Mouse (Mus musculus): ENCODE data around the gene Cxcl17. TPM values are rescaled to one million over a fixed set of nuclear protein-coding genes. Genes with fewer than 3 reads are reported as not detected.

The Cxcl17 gene
- polyA plus RNA-seq, 1 experiment from 2014 or later: 0.18 TPM

- Histone ChIP-seq H3K4me1 (ENCODE audit: control insufficient read depth, insufficient read depth, low read length) (peaks cover 3% of the 10 kb centered on the region; the same call in 1 of the 2 replicates), H3K9me3 (ENCODE audit: control insufficient read depth, low read length) (no peaks in the 10 kb centered on the region), H3K27ac (ENCODE audit: low read length) (no peak overlapping the region), H3K4me2 (ENCODE audit: low read depth, low read length) (no peak overlapping the region), H3K4me3 (ENCODE audit: low read length) (no peak overlapping the region), H3K9ac (ENCODE audit: low read depth, low read length) (no peak overlapping the region), H3K36me3 (ENCODE audit: control insufficient read depth, insufficient read depth, low read length) (peaks cover 4% of the 10 kb centered on the region; the same call in 1 of the 2 replicates), H3K27me3 (replicated peaks; ENCODE audit: control insufficient read depth, insufficient read depth, low read length) (peaks cover 30% of the 10 kb centered on the region)
- no peak; the same call in 1 of the 2 replicates for ATAC-seq
- WGBS: 39% methylated on average over 13 of the region's 13 CpGs
Measured at GRCm38 (mm10) chr7:25365937-25366625, 46.6 kb downstream of the Cxcl17 start.

- Histone ChIP-seq H3K36me3 (ENCODE audit: control insufficient read depth, insufficient read depth, low read length) (peaks cover 4% of the 10 kb centered on the region; the same call in 1 of the 2 replicates), H3K4me3 (ENCODE audit: low read length) (no peak overlapping the region), H3K4me1 (ENCODE audit: control insufficient read depth, insufficient read depth, low read length) (peaks cover 3% of the 10 kb centered on the region; the same call in 1 of the 2 replicates), H3K27me3 (replicated peaks; ENCODE audit: control insufficient read depth, insufficient read depth, low read length) (peaks cover 19% of the 10 kb centered on the region), H3K27ac (ENCODE audit: low read length) (no peak overlapping the region), H3K9ac (ENCODE audit: low read depth, low read length) (no peak overlapping the region), H3K4me2 (ENCODE audit: low read depth, low read length) (no peak overlapping the region), H3K9me3 (ENCODE audit: control insufficient read depth, low read length) (no peaks in the 10 kb centered on the region)
- 94% methylated on average over 17 of the region's 17 CpGs for WGBS
- ATAC-seq: no peak
Measured at GRCm38 (mm10) chr7:25363632-25364031, 49.1 kb downstream of the Cxcl17 start.

- Histone ChIP-seq H3K27ac (ENCODE audit: low read length) (no peak overlapping the region), H3K9ac (ENCODE audit: low read depth, low read length) (no peak overlapping the region), H3K4me2 (ENCODE audit: low read depth, low read length) (no peak overlapping the region), H3K36me3 (ENCODE audit: control insufficient read depth, insufficient read depth, low read length) (peaks cover 4% of the 10 kb centered on the region; the same call in 1 of the 2 replicates), H3K9me3 (ENCODE audit: control insufficient read depth, low read length) (no peaks in the 10 kb centered on the region), H3K4me3 (ENCODE audit: low read length) (no peak overlapping the region), H3K27me3 (replicated peaks; ENCODE audit: control insufficient read depth, insufficient read depth, low read length) (peaks cover 14% of the 10 kb centered on the region), H3K4me1 (ENCODE audit: control insufficient read depth, insufficient read depth, low read length) (peaks cover 3% of the 10 kb centered on the region; the same call in 1 of the 2 replicates)
- no peak for ATAC-seq
- 85% methylated on average over 19 of the region's 19 CpGs for WGBS
Measured at GRCm38 (mm10) chr7:25363151-25363550, 49.5 kb downstream of the Cxcl17 start.

- 80% methylated on average over 19 of the region's 19 CpGs for WGBS
- H3K4me3 ChIP-seq (ENCODE audit: low read length): no peak overlapping the region
- no peak overlapping the region for H3K9ac ChIP-seq (ENCODE audit: low read depth, low read length)
- H3K4me1 ChIP-seq (ENCODE audit: control insufficient read depth, insufficient read depth, low read length): no peaks in the 10 kb centered on the region
- peak; percentile 31; the same call in 1 of the 2 replicates for ATAC-seq
- H3K9me3 ChIP-seq (ENCODE audit: control insufficient read depth, low read length): no peaks in the 10 kb centered on the region
- H3K27ac ChIP-seq (ENCODE audit: low read length): no peak overlapping the region
- no peak overlapping the region for H3K4me2 ChIP-seq (ENCODE audit: low read depth, low read length)
- no peaks in the 10 kb centered on the region; the same call in 1 of the 2 replicates for H3K36me3 ChIP-seq (ENCODE audit: control insufficient read depth, insufficient read depth, low read length)
- no peaks in the 10 kb centered on the region for H3K27me3 ChIP-seq (replicated peaks; ENCODE audit: control insufficient read depth, insufficient read depth, low read length)
Measured at GRCm38 (mm10) chr7:25358721-25359206, 53.9 kb downstream of the Cxcl17 start.

Other genes starting within 250 kb of the Cxcl17 start
- 1.0 and 1.2 TPM in 2 replicates for gene Pou2f2, start 233.2 kb downstream of the Cxcl17 start, polyA plus RNA-seq (2015; fragmentation: Nextera tagmentation; extraction: Ambion mirVana)
- 11.3 and 11.9 TPM in 2 replicates for gene Dedd2, start 192.3 kb downstream of the Cxcl17 start, polyA plus RNA-seq (2015; fragmentation: Nextera tagmentation; extraction: Ambion mirVana)
- 1.9 and 2.3 TPM in 2 replicates for gene Zfp526, start 191.5 kb downstream of the Cxcl17 start, polyA plus RNA-seq (2015; fragmentation: Nextera tagmentation; extraction: Ambion mirVana)
- 4.0 and 5.9 TPM in 2 replicates for gene Gsk3a, start 175.0 kb downstream of the Cxcl17 start, polyA plus RNA-seq (2015; fragmentation: Nextera tagmentation; extraction: Ambion mirVana)
- gene Erf, start 162.1 kb downstream of the Cxcl17 start, polyA plus RNA-seq (2015; fragmentation: Nextera tagmentation; extraction: Ambion mirVana): 6.6 and 7.9 TPM in 2 replicates
- 17.3 and 19.9 TPM in 2 replicates for gene Cic, start 145.2 kb downstream of the Cxcl17 start, polyA plus RNA-seq (2015; fragmentation: Nextera tagmentation; extraction: Ambion mirVana)
- gene Pafah1b3, start 114.9 kb downstream of the Cxcl17 start, polyA plus RNA-seq (2015; fragmentation: Nextera tagmentation; extraction: Ambion mirVana): 175 and 180 TPM in 2 replicates
- 0.56 and 0.93 TPM in 2 replicates for gene Prr19, start 111.5 kb downstream of the Cxcl17 start, polyA plus RNA-seq (2015; fragmentation: Nextera tagmentation; extraction: Ambion mirVana)
- 0.61 and 1.1 TPM in 2 replicates for gene Tmem145, start 106.8 kb downstream of the Cxcl17 start, polyA plus RNA-seq (2015; fragmentation: Nextera tagmentation; extraction: Ambion mirVana)
- gene Megf8, start 95.7 kb downstream of the Cxcl17 start, polyA plus RNA-seq (2015; fragmentation: Nextera tagmentation; extraction: Ambion mirVana): 6.8 and 7.1 TPM in 2 replicates
- 0.69 and 1.1 TPM in 2 replicates for gene Cnfn, start 43.2 kb downstream of the Cxcl17 start, polyA plus RNA-seq (2015; fragmentation: Nextera tagmentation; extraction: Ambion mirVana)
- gene Lipe, start 14.2 kb downstream of the Cxcl17 start, polyA plus RNA-seq (2015; fragmentation: Nextera tagmentation; extraction: Ambion mirVana): 9.1 and 11.8 TPM in 2 replicates
- 40.6 and 46.7 TPM in 2 replicates for gene Ceacam1, start 64.7 kb upstream of the Cxcl17 start, polyA plus RNA-seq (2015; fragmentation: Nextera tagmentation; extraction: Ambion mirVana)
- not detected in 2 replicates for gene Ceacam2, start 127.0 kb upstream of the Cxcl17 start, polyA plus RNA-seq (2015; fragmentation: Nextera tagmentation; extraction: Ambion mirVana)
- gene Erich4, start 203.0 kb upstream of the Cxcl17 start, polyA plus RNA-seq (2015; fragmentation: Nextera tagmentation; extraction: Ambion mirVana): 31.8 and 43.6 TPM in 2 replicates
- 41.8 and 43.4 TPM in 2 replicates for gene Dmac2, start 206.5 kb upstream of the Cxcl17 start, polyA plus RNA-seq (2015; fragmentation: Nextera tagmentation; extraction: Ambion mirVana)
- 6.8 and 7.5 TPM in 2 replicates for gene B3gnt8, start 213.8 kb upstream of the Cxcl17 start, polyA plus RNA-seq (2015; fragmentation: Nextera tagmentation; extraction: Ambion mirVana)
- gene Bckdha, start 246.1 kb upstream of the Cxcl17 start, polyA plus RNA-seq (2015; fragmentation: Nextera tagmentation; extraction: Ambion mirVana): 49.3 and 50.9 TPM in 2 replicates
- 82.6 and 87.2 TPM in 2 replicates for gene Exosc5, start 246.3 kb upstream of the Cxcl17 start, polyA plus RNA-seq (2015; fragmentation: Nextera tagmentation; extraction: Ambion mirVana)